Mouse (Mus musculus): Measurements from ENCODE around the gene Vsig10l. TPM values are rescaled to one million over a fixed set of nuclear protein-coding genes. Genes with fewer than 3 reads are reported as not detected.

Gene Vsig10l
- total and polyA plus RNA-seq, 2 experiments from 2014 or later: 15.8 to 25.8 TPM

DNA sequence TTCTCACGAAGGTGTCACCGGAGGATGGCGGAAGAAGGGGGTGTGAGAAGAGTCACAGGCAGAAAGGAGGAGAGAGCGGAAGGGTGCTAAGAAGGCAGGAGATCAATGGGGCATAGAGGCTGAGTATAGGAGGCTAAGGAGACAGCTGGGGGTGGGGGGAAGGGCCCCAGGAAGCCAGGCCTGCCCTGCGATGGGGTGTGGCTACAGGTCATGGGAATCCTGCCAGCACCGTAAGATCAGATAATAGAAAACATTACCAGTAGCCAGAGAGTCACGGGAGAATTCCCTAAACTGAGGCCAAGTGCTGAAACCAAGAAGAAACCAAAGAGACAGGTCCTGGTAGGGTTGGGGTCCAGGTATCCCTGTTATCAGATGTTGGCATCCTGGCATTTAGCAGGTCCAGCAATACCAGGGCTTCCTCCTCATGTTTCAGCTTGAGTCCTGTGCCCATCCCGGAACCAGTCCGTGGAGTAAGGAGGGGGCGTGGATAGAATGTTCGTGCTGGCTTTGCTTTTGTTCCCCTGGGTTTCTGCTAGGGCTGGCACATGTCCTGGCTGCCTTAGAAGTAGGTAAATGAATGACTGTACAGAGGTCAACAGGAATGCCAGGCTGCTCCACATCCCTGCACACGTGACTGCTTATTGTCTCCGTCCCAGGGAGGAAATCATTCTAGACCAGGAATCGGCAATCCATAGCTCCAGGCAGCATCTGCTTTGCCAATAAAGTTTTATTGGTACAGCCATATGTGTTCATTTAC, 9.2 kb upstream of the Vsig10l start:
- H3K36me3 ChIP-seq (ENCODE audit: insufficient read depth, low read length): peaks cover 22% of the 10 kb centered on the region; the same call in 1 of the 2 replicates
- H3K4me1 ChIP-seq (ENCODE audit: insufficient read depth, low read length): no peaks in the 10 kb centered on the region
- H3K4me2 ChIP-seq (ENCODE audit: low read depth, low read length): no peak overlapping the region
- DNase-seq (ENCODE audit: low spot score) (no peak), ATAC-seq (no peak)
- H3K9me3 ChIP-seq (ENCODE audit: low read length): no peaks in the 10 kb centered on the region
- WGBS: 85% methylated on average over 14 of the region's 14 CpGs
- no peaks in the 10 kb centered on the region for H3K27me3 ChIP-seq (ENCODE audit: insufficient read depth, low read length)
- no peak overlapping the region for H3K9ac ChIP-seq (replicated peaks; ENCODE audit: low read length)
- H3K4me3 ChIP-seq (ENCODE audit: low read length): no peak overlapping the region
- H3K27ac ChIP-seq: no peak overlapping the region
- no peak for TF ChIP-seq CTCF (IDR thresholded peaks at IDR 0.05; ENCODE audit: low read depth)

GRCm38 (mm10) chr7:43454371-43454770, 8.6 kb upstream of the Vsig10l start:
- TF ChIP-seq CTCF (IDR thresholded peaks at IDR 0.05; ENCODE audit: low read depth): no peak
- 93% methylated on average over 6 of the region's 6 CpGs for WGBS

GRCm38 (mm10) chr7:43463976-43464375, 1.0 kb downstream of the Vsig10l start:
- no peak for ATAC-seq
- 89% methylated on average over 7 of the region's 7 CpGs for WGBS

More at GRCm38 (mm10) chr7:43454371-43454770, 8.6 kb upstream of the Vsig10l start:
- Histone ChIP-seq H3K9ac (replicated peaks; ENCODE audit: low read length) (no peak overlapping the region), H3K4me3 (ENCODE audit: low read length) (no peak overlapping the region), H3K9me3 (ENCODE audit: low read length) (no peaks in the 10 kb centered on the region), H3K27me3 (ENCODE audit: insufficient read depth, low read length) (no peaks in the 10 kb centered on the region), H3K4me1 (ENCODE audit: insufficient read depth, low read length) (no peaks in the 10 kb centered on the region), H3K4me2 (ENCODE audit: low read depth, low read length) (no peak overlapping the region), H3K27ac (no peak overlapping the region), H3K36me3 (ENCODE audit: insufficient read depth, low read length) (peaks cover 22% of the 10 kb centered on the region; the same call in 1 of the 2 replicates)
- ATAC-seq (no peak), DNase-seq (ENCODE audit: low spot score) (no peak)

GRCm38 (mm10) chr7:43464864-43465343, 2.0 kb downstream of the Vsig10l start:
- peak; percentile 39 for TF ChIP-seq CTCF (IDR thresholded peaks at IDR 0.05; ENCODE audit: low read depth)

More at GRCm38 (mm10) chr7:43463976-43464375, 1.0 kb downstream of the Vsig10l start:
- TF ChIP-seq CTCF (IDR thresholded peaks at IDR 0.05; ENCODE audit: low read depth): no peak
- no peak overlapping the region for H3K27ac ChIP-seq
- H3K36me3 ChIP-seq (ENCODE audit: insufficient read depth, low read length): no peaks in the 10 kb centered on the region
- H3K9ac ChIP-seq (replicated peaks; ENCODE audit: low read length): no peak overlapping the region
- no peaks in the 10 kb centered on the region for H3K27me3 ChIP-seq (ENCODE audit: insufficient read depth, low read length)
- H3K4me3 ChIP-seq (ENCODE audit: low read length): no peak overlapping the region
- no peak for DNase-seq (ENCODE audit: low spot score)
- 0 out of 2 replicates have a peak, but pooled peaks cover 4% of the 10 kb centered on the region for H3K4me1 ChIP-seq (ENCODE audit: insufficient read depth, low read length)
- no peak overlapping the region for H3K4me2 ChIP-seq (ENCODE audit: low read depth, low read length)
- H3K9me3 ChIP-seq (ENCODE audit: low read length): no peaks in the 10 kb centered on the region

GRCm38 (mm10) chr7:43465344-43466098, 2.6 kb downstream of the Vsig10l start:
- peak overlapping the region; percentile 62; the same call in 1 of the 2 replicates for H3K27ac ChIP-seq
- H3K9ac ChIP-seq (replicated peaks; ENCODE audit: low read length): peak overlapping the region; percentile 47
- H3K4me2 ChIP-seq (ENCODE audit: low read depth, low read length): peak overlapping the region; percentile 59
- H3K36me3 ChIP-seq (ENCODE audit: insufficient read depth, low read length): no peaks in the 10 kb centered on the region
- TF ChIP-seq CTCF (IDR thresholded peaks at IDR 0.05; ENCODE audit: low read depth): peak; percentile 2; the same call in 1 of the 2 replicates
- H3K4me3 ChIP-seq (ENCODE audit: low read length): peak overlapping the region; percentile 35
- peak; percentile 85 for ATAC-seq
- 0 out of 2 replicates have a peak, but pooled peaks cover 4% of the 10 kb centered on the region for H3K4me1 ChIP-seq (ENCODE audit: insufficient read depth, low read length)
- no peaks in the 10 kb centered on the region for H3K27me3 ChIP-seq (ENCODE audit: insufficient read depth, low read length)
- H3K9me3 ChIP-seq (ENCODE audit: low read length): no peaks in the 10 kb centered on the region
- DNase-seq (ENCODE audit: low spot score): peak; percentile 92
- under 1% methylated on average over 33 of the region's 33 CpGs for WGBS

More at GRCm38 (mm10) chr7:43464864-43465343, 2.0 kb downstream of the Vsig10l start:
- DNase-seq (ENCODE audit: low spot score) (peak; percentile 70), ATAC-seq (peak; percentile 11; the same call in 1 of the 2 replicates)
- Histone ChIP-seq H3K27me3 (ENCODE audit: insufficient read depth, low read length) (no peaks in the 10 kb centered on the region), H3K4me1 (ENCODE audit: insufficient read depth, low read length) (0 out of 2 replicates have a peak, but pooled peaks cover 4% of the 10 kb centered on the region), H3K36me3 (ENCODE audit: insufficient read depth, low read length) (no peaks in the 10 kb centered on the region), H3K27ac (peak overlapping the region; percentile 62; the same call in 1 of the 2 replicates), H3K4me2 (ENCODE audit: low read depth, low read length) (peak overlapping the region; percentile 59), H3K4me3 (ENCODE audit: low read length) (peak overlapping the region; percentile 35), H3K9me3 (ENCODE audit: low read length) (no peaks in the 10 kb centered on the region), H3K9ac (replicated peaks; ENCODE audit: low read length) (peak overlapping the region; percentile 47)
- WGBS: 8% methylated on average over 35 of the region's 35 CpGs

DNA sequence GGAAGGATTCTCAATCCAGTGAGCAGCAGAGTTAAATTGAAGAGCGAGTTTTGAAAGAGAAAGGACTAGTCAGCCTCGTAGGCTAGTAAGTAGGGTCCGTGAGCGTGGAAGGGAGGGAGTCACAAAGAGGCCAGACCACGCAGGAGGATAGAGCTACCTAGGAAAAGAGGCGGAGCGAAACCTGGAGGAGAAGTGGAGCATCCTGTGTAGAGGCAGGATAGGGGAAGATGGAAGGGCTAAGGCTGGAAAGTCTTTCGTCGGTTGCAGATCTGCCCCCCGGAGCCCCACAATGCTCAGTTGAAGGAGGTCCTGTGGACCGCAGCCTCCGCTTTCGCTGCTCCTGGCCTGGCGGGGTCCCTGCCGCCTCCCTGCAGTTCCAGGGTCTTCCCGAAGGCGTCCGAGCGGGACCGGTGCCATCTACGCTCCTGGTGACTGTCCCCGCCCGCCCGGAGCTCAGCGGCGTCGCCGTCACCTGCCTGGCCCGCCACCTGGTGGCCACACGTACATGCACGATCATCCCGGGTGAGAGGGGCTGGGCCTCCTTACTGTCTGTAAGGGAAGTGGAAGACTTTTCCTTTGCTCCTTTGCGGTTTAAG, 3.2 kb downstream of the Vsig10l start:
- H3K4me2 ChIP-seq (ENCODE audit: low read depth, low read length): peak overlapping the region; percentile 59
- peak overlapping the region; percentile 47 for H3K9ac ChIP-seq (replicated peaks; ENCODE audit: low read length)
- no peaks in the 10 kb centered on the region for H3K9me3 ChIP-seq (ENCODE audit: low read length)
- peak overlapping the region; percentile 62; the same call in 1 of the 2 replicates for H3K27ac ChIP-seq
- peak overlapping the region; percentile 35 for H3K4me3 ChIP-seq (ENCODE audit: low read length)
- H3K4me1 ChIP-seq (ENCODE audit: insufficient read depth, low read length): 0 out of 2 replicates have a peak, but pooled peaks cover 4% of the 10 kb centered on the region
- H3K36me3 ChIP-seq (ENCODE audit: insufficient read depth, low read length): no peaks in the 10 kb centered on the region
- DNase-seq (ENCODE audit: low spot score): peak; percentile 92
- peak; percentile 95 for TF ChIP-seq CTCF (IDR thresholded peaks at IDR 0.05; ENCODE audit: low read depth)
- peak; percentile 73 for ATAC-seq
- H3K27me3 ChIP-seq (ENCODE audit: insufficient read depth, low read length): no peaks in the 10 kb centered on the region
- WGBS: under 1% methylated on average over 33 of the region's 33 CpGs
